Mouse (Mus musculus) E14TG2a.4 (cell line): ENCODE results near the gene Sgsm3.

Experiments used
- H3K27me3 ChIP-seq: 2 replicates; pipeline ENCODE4 v1.6.1; 2014; ENCODE audit warnings: low read length, control low read depth; ENCODE audit not compliant: insufficient read depth
- H3K36me3 ChIP-seq: 2 replicates; pipeline ENCODE4 v1.6.1; 2014; ENCODE audit warnings: low read length, control low read depth; ENCODE audit not compliant: insufficient read depth
- H3K4me1 ChIP-seq: replicated peaks from 2 replicates; pipeline ENCODE4 v1.6.1; 2014; ENCODE audit warnings: low read depth, low read length, control low read depth
- H3K4me3 ChIP-seq: replicated peaks from 2 replicates; pipeline ENCODE4 v1.5.1; 2014; ENCODE audit warnings: mild to moderate bottlenecking, low read length
- H3K9me3 ChIP-seq: 2 replicates; pipeline ENCODE4 v1.6.1; 2014; ENCODE audit warnings: low read length, control low read depth
- CTCF ChIP-seq: conservative IDR thresholded peaks from 2 replicates; pipeline ENCODE4 v1.5.1; 2014; ENCODE audit warnings: low read length
- NANOG ChIP-seq: IDR thresholded peaks from 2 replicates; pipeline ENCODE4 v1.6.1; 2014; ENCODE audit warnings: borderline replicate concordance, low read length, mixed read lengths
- POU5F1 ChIP-seq: IDR thresholded peaks from 2 replicates; pipeline ENCODE4 v1.6.1; 2014; ENCODE audit warnings: low read length, borderline replicate concordance

Gene Sgsm3

DNA sequence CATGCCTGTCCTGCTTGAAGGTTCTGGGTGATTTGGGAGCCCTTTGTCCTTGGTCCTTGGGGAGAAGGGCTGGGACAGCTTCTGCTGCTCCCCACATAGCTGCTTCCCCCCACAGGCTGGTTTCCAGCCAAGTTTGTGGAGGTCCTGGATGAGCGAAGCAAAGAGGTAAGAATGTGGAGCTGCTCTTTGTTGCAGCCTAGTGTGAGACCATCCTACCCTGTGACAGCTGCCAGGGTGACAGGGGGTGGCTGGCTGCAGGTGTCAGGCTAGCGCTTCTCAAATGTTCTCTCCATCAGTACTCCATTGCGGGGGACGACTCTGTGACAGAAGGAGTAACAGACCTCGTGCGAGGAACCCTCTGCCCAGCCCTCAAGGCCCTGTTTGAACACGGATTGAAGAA is 32.5 kb downstream of the Sgsm3 start:
- Histone ChIP-seq H3K4me1 (peaks cover 39% of the 10 kb centered on the region), H3K36me3 (peaks cover 90% of the 10 kb centered on the region), H3K4me3 (peak overlapping the region; percentile 64; the same call in 1 of the 2 replicates), H3K27me3 (no peaks in the 10 kb centered on the region), H3K9me3 (no peaks in the 10 kb centered on the region)
- no peak for TF ChIP-seq POU5F1
- no peak for TF ChIP-seq NANOG
- TF ChIP-seq CTCF = no peak

DNA sequence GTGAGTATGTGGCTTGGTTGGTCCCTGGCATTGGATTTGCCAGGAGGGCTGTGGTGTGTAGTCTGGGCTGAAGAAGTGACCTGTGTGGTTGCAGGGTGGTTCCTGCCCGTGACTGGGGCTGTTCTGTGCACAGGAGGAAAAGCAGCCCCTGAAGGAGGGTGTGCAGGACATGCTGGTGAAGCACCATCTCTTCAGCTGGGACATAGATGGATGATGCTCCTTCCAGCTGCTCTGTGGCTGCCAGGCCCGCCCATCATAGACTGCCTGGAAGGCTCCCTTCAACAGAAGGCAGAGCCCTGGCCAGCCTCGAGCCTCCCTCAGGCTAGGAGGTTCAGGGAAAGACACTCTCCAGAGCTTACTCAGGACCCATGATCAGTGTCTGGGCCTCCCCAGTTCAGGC is 34.0 kb downstream of the Sgsm3 start:
- H3K9me3 ChIP-seq = no peaks in the 10 kb centered on the region
- peaks cover 39% of the 10 kb centered on the region for H3K4me1 ChIP-seq
- H3K4me3 ChIP-seq = no peak overlapping the region
- peaks cover 93% of the 10 kb centered on the region for H3K36me3 ChIP-seq
- no peaks in the 10 kb centered on the region for H3K27me3 ChIP-seq
- TF ChIP-seq NANOG (no peak), CTCF (no peak), POU5F1 (no peak)

DNA sequence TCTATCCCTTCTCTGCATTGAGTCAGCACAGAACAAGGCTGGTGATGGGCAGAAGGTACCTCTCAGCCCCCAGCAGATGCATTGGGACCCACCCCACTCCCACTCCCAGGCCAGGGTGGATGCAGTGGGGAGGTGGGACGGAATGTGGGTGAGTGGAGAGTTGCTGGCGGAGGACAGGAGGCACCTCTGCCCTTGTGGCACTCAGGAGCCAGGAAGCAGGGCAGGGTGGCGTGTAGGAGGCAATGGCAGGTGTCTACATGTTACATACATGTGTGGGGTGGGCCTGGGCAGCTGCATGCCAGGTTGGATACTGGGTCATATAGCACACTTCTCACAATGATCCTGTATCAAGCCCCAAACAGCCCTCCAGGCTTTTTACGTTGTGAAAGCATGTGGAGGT is 34.8 kb downstream of the Sgsm3 start:
- peaks cover 42% of the 10 kb centered on the region for H3K4me1 ChIP-seq
- H3K36me3 ChIP-seq = peaks cover 93% of the 10 kb centered on the region
- TF ChIP-seq CTCF = no peak
- no peak for TF ChIP-seq NANOG
- no peak for TF ChIP-seq POU5F1

DNA sequence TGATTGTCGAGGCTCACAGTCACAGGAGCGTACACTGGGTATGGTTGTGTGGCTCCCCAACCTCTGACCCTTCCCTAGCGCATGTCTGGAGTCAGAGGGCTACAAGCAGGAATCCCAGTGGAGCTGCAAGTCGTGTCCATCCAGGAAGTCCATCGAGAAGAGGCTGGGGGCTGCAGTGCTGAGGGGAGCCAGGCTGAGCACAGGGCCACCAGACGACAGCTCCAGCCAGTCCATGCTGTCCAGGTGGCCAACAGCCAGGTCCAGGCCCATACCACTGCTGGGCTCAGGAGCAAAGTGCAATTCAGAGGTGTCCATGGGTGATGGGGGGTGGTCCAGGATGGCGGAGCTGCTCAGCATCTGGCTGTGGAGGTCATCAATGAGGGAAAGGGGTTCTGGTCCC is 35.6 kb downstream of the Sgsm3 start:
- peaks cover 93% of the 10 kb centered on the region for H3K36me3 ChIP-seq
- H3K27me3 ChIP-seq = no peaks in the 10 kb centered on the region
- no peaks in the 10 kb centered on the region for H3K9me3 ChIP-seq
- H3K4me1 ChIP-seq = peaks cover 37% of the 10 kb centered on the region
- TF ChIP-seq POU5F1 (no peak), CTCF (no peak), NANOG (no peak)
- no peak overlapping the region for H3K4me3 ChIP-seq

More for the DNA sequence above, 34.8 kb downstream of the Sgsm3 start:
- Histone ChIP-seq H3K27me3 (no peaks in the 10 kb centered on the region), H3K4me3 (no peak overlapping the region), H3K9me3 (no peaks in the 10 kb centered on the region)

DNA sequence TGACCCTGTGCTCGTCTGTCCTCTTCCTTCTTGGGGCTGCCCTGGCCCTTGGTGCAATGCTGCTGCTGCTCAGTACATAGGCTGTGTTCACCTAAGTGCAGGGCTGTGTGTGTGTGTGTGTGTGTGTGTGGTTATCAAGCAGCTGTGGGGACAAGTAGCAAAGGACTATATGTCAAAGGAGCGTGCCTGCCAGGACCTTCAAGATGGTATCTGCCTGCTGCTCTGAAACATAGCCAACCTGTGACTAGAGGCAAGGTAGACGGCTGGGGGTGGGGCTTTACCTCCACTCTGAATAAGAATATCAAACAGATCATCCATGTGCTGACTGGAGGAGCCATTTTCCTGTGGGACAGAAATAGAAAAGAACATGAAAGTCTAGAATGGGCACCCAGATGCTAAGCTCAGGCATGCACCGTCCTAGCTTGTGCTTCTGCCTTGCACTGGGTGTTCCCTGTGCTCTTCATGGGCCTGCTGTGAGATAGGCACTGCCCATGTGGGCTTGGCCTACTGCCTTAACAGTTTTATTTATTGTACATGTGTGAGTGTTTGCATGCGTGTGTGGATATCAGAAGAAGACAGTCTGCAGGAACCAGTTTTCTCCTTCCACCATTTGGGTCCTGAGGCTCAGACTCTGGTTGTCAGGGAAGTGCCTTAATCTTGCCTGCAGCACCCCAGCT is 37.6 kb downstream of the Sgsm3 start:
- TF ChIP-seq CTCF (no peak), NANOG (no peak)
- no peak overlapping the region for H3K4me3 ChIP-seq
- peaks cover 19% of the 10 kb centered on the region for H3K4me1 ChIP-seq
- H3K9me3 ChIP-seq = no peaks in the 10 kb centered on the region
- H3K36me3 ChIP-seq = peaks cover 99% of the 10 kb centered on the region
- H3K27me3 ChIP-seq = no peaks in the 10 kb centered on the region

DNA sequence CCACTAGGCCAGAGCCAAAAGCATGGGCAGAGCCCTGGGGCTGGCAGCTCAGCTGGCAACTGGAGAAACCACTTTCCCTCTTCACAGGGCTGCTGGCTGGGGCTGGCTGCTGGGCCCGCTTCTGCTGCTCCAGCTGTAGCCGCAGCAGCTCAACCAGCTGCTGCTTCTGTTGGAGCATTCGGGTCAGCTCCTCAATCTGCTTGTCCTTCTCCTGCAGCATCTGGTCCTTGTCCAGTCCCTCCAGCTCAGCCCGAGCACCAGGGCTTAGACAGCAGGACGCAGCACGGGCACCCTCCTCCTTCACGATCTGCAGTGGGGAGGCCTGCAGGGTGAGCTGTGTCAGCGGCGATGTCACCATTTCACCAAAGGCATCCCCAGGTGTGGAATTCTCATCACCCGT is 38.9 kb downstream of the Sgsm3 start:
- H3K4me3 ChIP-seq = no peak overlapping the region
- TF ChIP-seq POU5F1 (no peak), CTCF (no peak), NANOG (no peak)
- no peaks in the 10 kb centered on the region for H3K9me3 ChIP-seq
- peaks cover 98% of the 10 kb centered on the region for H3K36me3 ChIP-seq
- H3K27me3 ChIP-seq = no peaks in the 10 kb centered on the region
- H3K4me1 ChIP-seq = peaks cover 13% of the 10 kb centered on the region

DNA sequence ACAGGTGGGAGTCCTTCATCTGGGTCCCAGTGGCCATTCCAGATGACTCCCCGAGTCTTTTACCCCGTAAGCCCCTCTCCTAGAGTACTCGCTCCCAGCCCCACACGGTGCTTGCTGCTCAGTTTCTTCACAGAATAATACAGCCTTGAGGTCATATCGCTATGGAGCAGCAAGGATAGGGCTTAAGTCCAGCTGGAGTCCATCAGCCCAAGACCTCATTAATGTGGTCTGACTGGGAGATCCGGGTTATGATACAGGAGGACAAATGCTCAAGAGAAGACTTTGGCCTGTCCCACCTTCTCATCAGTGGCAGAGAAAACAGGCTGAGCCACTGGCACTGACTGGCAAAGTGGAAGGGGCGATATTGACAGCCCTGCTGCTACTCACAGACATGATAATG is 39.7 kb downstream of the Sgsm3 start:
- TF ChIP-seq NANOG (no peak), POU5F1 (no peak), CTCF (no peak)
- Histone ChIP-seq H3K36me3 (peaks cover 97% of the 10 kb centered on the region), H3K9me3 (no peaks in the 10 kb centered on the region), H3K4me1 (peaks cover 19% of the 10 kb centered on the region), H3K4me3 (0 out of 2 replicates have a peak overlapping the region, but pooled peaks have one; percentile 26), H3K27me3 (no peaks in the 10 kb centered on the region)

DNA sequence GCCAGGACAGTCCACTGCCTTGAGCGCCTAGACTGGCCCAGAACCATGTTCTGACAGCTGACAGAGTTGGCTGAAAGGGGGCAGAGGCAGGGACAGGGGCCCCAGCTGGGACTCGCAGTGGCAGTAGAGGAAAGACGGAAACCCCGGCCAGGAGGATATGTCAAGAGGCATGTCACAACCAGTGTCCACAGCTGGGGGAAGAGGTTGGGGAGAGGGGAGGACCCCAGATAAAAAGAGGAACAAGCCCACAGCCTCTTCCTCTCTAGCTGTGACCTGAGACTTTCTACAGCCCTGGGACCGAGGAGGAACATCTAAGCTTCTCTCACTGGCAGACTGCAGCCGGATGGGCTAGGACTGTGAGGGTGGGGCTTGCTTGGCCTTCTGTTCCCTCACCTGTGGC is 43.8 kb downstream of the Sgsm3 start:
- peaks cover 59% of the 10 kb centered on the region for H3K36me3 ChIP-seq
- no peaks in the 10 kb centered on the region for H3K9me3 ChIP-seq
- no peaks in the 10 kb centered on the region for H3K27me3 ChIP-seq
- no peak overlapping the region for H3K4me3 ChIP-seq
- H3K4me1 ChIP-seq = peaks cover 42% of the 10 kb centered on the region
- no peak for TF ChIP-seq POU5F1
- no peak for TF ChIP-seq CTCF
- no peak for TF ChIP-seq NANOG

DNA sequence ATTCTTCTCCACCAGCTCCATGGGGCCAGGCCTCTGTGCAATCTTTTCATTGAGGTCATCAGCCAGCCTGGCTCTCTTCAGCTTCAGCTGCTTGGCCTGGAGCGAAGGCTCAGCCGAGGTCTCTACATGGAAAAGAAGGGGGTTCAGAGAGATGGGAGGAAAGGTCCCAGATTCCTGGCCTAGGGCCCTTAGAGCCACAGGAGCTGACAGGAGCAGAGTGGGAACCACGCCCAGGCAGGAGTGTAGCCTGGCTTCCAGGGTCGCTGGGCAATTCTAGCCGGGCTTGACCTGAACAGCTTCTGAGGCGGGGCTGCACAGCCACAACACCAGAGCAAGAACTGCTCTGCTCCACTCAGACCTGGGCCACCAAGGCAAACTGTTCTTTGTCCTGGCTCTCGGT is 44.9 kb downstream of the Sgsm3 start:
- peaks cover 48% of the 10 kb centered on the region for H3K36me3 ChIP-seq
- H3K27me3 ChIP-seq = no peaks in the 10 kb centered on the region
- no peak for TF ChIP-seq NANOG
- no peak for TF ChIP-seq POU5F1
- no peak for TF ChIP-seq CTCF
- H3K4me1 ChIP-seq = peaks cover 48% of the 10 kb centered on the region
- no peak overlapping the region for H3K4me3 ChIP-seq
- no peaks in the 10 kb centered on the region for H3K9me3 ChIP-seq
